Mouse (Mus musculus) B cell, adult 62 days (primary cell): ENCODE data around the gene Upk2. TPM values are rescaled to one million over a fixed set of nuclear protein-coding genes. Genes with fewer than 3 reads are reported as not detected.

Experiments
- total RNA-seq: library from RNA; stranded (reverse); gene quantifications from 4 replicates; pipeline ENCODE4 v1.2.4, GENCODE M21; 2023

The Upk2 gene
- not detected in 4 replicates for total RNA-seq

GRCm38 (mm10) chr9:44454891-44455220, at the start of gene Upk2:
TSS of gene Upk2 (minus strand) at chr9:44454976.

GRCm38 (mm10) chr9:44482552-44482951, 27.8 kb upstream of the Upk2 start, which contains the start of gene Bcl9l:
TSS of gene Bcl9l (plus strand) at chr9:44482825.

GRCm38 (mm10) chr9:44440961-44441360, 13.8 kb downstream of the Upk2 start, which contains the start of gene Foxr1:
TSS of gene Foxr1 (minus strand) at chr9:44441136.

GRCm38 (mm10) chr9:44418519-44419385, 36.0 kb downstream of the Upk2 start, which contains the start of gene Ccdc84:
TSS of gene Ccdc84 (minus strand) at chr9:44418569.

GRCm38 (mm10) chr9:44406906-44407751, 47.6 kb downstream of the Upk2 start, which contains the start of the genes Rps25 and Trappc4:
TSS of gene Rps25 (plus strand) at chr9:44407139.
TSS of gene Trappc4 (minus strand) at chr9:44407600.

Other genes starting within 250 kb of the Upk2 start
- gene Cbl, start 220.9 kb downstream of the Upk2 start, total RNA-seq, result 133 to 146 TPM (median 140 TPM) in 4 replicates
- gene Ccdc153, start 214.3 kb downstream of the Upk2 start, total RNA-seq, result not detected in 4 replicates
- gene Pdzd3, start 203.5 kb downstream of the Upk2 start, total RNA-seq, result not detected in 4 replicates
- gene Nlrx1, start 186.4 kb downstream of the Upk2 start, total RNA-seq, result 4.3 to 6.5 TPM (median 6.0 TPM) in 4 replicates
- not detected in 4 replicates for gene Abcg4, start 166.4 kb downstream of the Upk2 start, total RNA-seq
- gene Hinfp, start 149.3 kb downstream of the Upk2 start, total RNA-seq, result 52.6 to 65.7 TPM (median 58.7 TPM) in 4 replicates
- 17.0 to 21.3 TPM (median 20.4 TPM) in 4 replicates for gene C2cd2l, start 134.7 kb downstream of the Upk2 start, total RNA-seq
- gene Dpagt1, start 129.0 kb downstream of the Upk2 start, total RNA-seq, result 8.1 to 11.0 TPM (median 9.4 TPM) in 4 replicates
- 34.2 to 44.5 TPM (median 37.9 TPM) in 4 replicates for gene H2afx, start 120.3 kb downstream of the Upk2 start, total RNA-seq
- gene Hmbs, start 110.7 kb downstream of the Upk2 start, total RNA-seq, result 14.8 to 18.8 TPM (median 16.7 TPM) in 4 replicates
- gene Vps11, start 93.3 kb downstream of the Upk2 start, total RNA-seq, result 60.1 to 72.9 TPM (median 69.4 TPM) in 4 replicates
- 74.5 to 88.3 TPM (median 81.6 TPM) in 4 replicates for gene Hyou1, start 75.5 kb downstream of the Upk2 start, total RNA-seq
- 16.5 to 19.7 TPM (median 17.7 TPM) in 4 replicates for gene Slc37a4, start 58.1 kb downstream of the Upk2 start, total RNA-seq
- 2,372 to 2,652 TPM (median 2,528 TPM) in 4 replicates for gene Rps25, start 47.8 kb downstream of the Upk2 start, total RNA-seq
- gene Trappc4, start 47.4 kb downstream of the Upk2 start, total RNA-seq, result 56.6 to 62.6 TPM (median 60.0 TPM) in 4 replicates
- 38.7 to 53.8 TPM (median 40.0 TPM) in 4 replicates for gene Ccdc84, start 36.4 kb downstream of the Upk2 start, total RNA-seq
- not detected in 4 replicates for gene Foxr1, start 13.8 kb downstream of the Upk2 start, total RNA-seq
- gene Bcl9l, start 27.8 kb upstream of the Upk2 start, total RNA-seq, result 95.6 to 104 TPM (median 102 TPM) in 4 replicates
- 251 to 279 TPM (median 270 TPM) in 4 replicates for gene Cxcr5, start 106.9 kb upstream of the Upk2 start, total RNA-seq
- gene Ddx6, start 149.9 kb upstream of the Upk2 start, total RNA-seq, result 298 to 313 TPM (median 307 TPM) in 4 replicates
- gene Treh, start 218.3 kb upstream of the Upk2 start, total RNA-seq, result not detected in 4 replicates